Mouse (Mus musculus) liver, embryonic 12.5 days (tissue): ENCODE results near the gene Txndc2. TPM values are rescaled to one million over a fixed set of nuclear protein-coding genes. Genes with fewer than 3 reads are reported as not detected.

Source experiments
- ATAC-seq: fragments of 200-750 bp; cut with Nextera tagmentation; 2 replicates; pipeline ENCODE4 v1.8.0; 2017; ENCODE audit warnings: moderate number of reproducible peaks, mild to moderate bottlenecking, moderate library complexity
- H3K27ac ChIP-seq: fragments of 300-500 bp; sonication (generic); 2 replicates; pipeline ENCODE4 v1.5.1; 2016; ENCODE audit warnings: mild to moderate bottlenecking
- H3K27me3 ChIP-seq: fragments of 300-500 bp; sonication (generic); replicated peaks from 2 replicates; pipeline ENCODE4 v1.6.1; 2016; ENCODE audit warnings: mild to moderate bottlenecking, moderate library complexity
- H3K36me3 ChIP-seq: fragments of 300-500 bp; sonication (generic); 2 replicates; pipeline ENCODE4 v1.6.1; 2016; ENCODE audit warnings: mild to moderate bottlenecking, moderate library complexity
- H3K4me1 ChIP-seq: fragments of 300-500 bp; sonication (generic); 2 replicates; pipeline ENCODE4 v1.6.1; 2016
- H3K4me2 ChIP-seq: fragments of 300-500 bp; sonication (generic); 2 replicates; pipeline ENCODE4 v1.6.1; 2016; ENCODE audit warnings: mild to moderate bottlenecking, moderate library complexity
- H3K4me3 ChIP-seq: fragments of 300-500 bp; sonication (generic); 2 replicates; pipeline ENCODE4 v1.5.1; 2016; ENCODE audit warnings: mild to moderate bottlenecking, moderate library complexity
- H3K9ac ChIP-seq: fragments of 300-500 bp; sonication (generic); 2 replicates; pipeline ENCODE4 v1.6.1; 2016; ENCODE audit warnings: mild to moderate bottlenecking, moderate library complexity
- H3K9me3 ChIP-seq: fragments of 300-500 bp; sonication (generic); replicated peaks from 2 replicates; pipeline ENCODE4 v1.6.1; 2016; ENCODE audit warnings: mild to moderate bottlenecking, moderate library complexity
- WGBS: fragments of 180-500 bp; shearing (Covaris S2); methylation state at CpG from one replicate; pipeline ENCODE4 v1.1.7; 2016; ENCODE audit not compliant: insufficient replicate concordance; 5-methylcytosine and 5-hydroxymethylcytosine counted together
- polyA plus RNA-seq: library from polyadenylated mRNA; unstranded; fragments of >200 nt; fragmentation: Nextera tagmentation; extraction: Ambion mirVana; gene quantifications from 2 replicates; pipeline ENCODE4 v1.2.1, GENCODE M21; 2016

Txndc2 gene
- polyA plus RNA-seq, 1 experiment from 2014 or later, result not detected

DNA sequence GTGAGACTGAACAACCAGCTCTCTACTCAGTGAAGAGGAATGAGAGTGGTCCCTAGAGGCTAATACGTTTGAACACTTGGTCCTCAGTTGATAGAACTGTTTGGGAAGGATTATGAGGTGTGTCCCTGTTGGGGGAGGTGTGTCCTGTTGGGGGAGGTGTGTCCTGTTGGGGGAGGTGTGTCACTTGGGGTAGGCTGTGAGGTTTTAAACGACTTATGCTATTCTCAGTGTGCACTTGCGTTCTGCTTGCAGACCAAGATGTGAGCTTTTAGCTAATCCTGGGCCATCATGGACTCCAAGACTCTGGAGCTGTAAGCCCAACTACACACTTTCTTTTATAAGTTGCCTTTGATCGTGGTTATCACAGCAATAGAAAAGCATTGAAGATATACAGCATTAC is 27.1 kb upstream of the Txndc2 start:
- Histone ChIP-seq H3K27ac (no peak overlapping the region), H3K9ac (no peak overlapping the region), H3K36me3 (no peaks in the 10 kb centered on the region), H3K4me2 (no peak overlapping the region), H3K27me3 (no peaks in the 10 kb centered on the region), H3K4me3 (no peak overlapping the region), H3K9me3 (no peaks in the 10 kb centered on the region), H3K4me1 (peaks cover 20% of the 10 kb centered on the region)
- 72% methylated on average over 4 of the region's 4 CpGs for WGBS
- ATAC-seq, result no peak

DNA sequence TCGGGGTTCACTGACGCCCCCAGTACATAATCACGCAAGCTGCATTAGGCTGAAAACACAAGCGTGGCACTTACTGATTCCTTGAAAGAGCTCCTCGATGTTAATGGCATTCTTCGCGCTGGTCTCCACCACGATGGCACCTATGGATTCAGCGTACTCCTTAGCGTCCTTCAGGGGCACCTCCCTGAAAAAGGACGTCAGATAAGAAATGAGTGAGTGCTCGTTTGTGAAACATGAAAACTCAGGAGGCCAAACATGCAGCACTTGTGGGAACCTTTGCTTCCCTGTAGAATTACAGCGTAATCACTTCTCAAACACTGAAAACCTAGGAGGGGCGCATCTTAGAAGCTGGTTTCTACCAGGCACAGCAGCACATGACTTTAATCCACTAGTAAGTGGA is 25.8 kb upstream of the Txndc2 start:
- no peak for ATAC-seq
- H3K4me1 ChIP-seq, result peaks cover 33% of the 10 kb centered on the region
- H3K27ac ChIP-seq, result no peak overlapping the region
- H3K4me3 ChIP-seq, result no peak overlapping the region
- H3K36me3 ChIP-seq, result no peaks in the 10 kb centered on the region
- no peaks in the 10 kb centered on the region for H3K9me3 ChIP-seq
- no peak overlapping the region for H3K9ac ChIP-seq
- no peak overlapping the region for H3K4me2 ChIP-seq
- no peaks in the 10 kb centered on the region for H3K27me3 ChIP-seq
- 71% methylated on average over 14 of the region's 14 CpGs for WGBS

DNA sequence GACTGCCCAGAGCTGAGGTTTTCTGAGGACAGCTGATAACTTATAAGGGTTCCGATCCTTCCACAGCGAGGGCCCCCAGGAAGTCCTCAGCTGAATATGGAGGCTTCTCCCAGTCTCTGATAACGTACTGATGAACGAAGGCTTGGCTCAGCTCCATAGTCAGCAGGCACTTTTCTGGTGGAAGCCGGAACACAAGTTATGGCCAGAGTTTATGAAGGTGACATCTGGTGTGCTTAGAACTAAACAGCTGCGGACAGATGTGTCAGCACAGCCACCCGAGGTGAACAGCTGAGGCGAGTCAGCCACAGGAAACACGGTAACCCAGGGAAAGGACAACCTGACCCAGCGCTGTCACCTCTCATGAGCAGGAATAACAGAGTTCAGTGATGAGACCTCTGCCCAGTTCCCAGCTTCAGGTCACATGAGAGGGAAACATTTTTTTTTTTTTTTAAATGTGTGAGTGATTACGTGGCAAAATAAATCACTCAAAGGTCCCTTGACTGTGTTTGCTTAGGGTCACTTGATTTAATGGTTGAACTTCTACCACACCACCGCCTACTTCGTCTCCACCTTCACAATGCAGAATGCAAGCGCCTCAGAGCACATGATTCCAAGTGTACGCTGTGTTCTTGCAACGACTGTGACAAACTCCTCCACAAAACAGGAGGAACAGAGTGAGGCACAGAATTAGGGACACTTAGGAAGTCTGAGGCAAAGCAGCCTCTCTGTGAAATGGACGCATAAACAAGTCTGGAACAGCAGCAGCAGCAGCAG is 24.6 kb upstream of the Txndc2 start:
- ATAC-seq, result no peak
- WGBS, result 66% methylated on average over 17 of the region's 17 CpGs
- no peak overlapping the region for H3K4me2 ChIP-seq

DNA sequence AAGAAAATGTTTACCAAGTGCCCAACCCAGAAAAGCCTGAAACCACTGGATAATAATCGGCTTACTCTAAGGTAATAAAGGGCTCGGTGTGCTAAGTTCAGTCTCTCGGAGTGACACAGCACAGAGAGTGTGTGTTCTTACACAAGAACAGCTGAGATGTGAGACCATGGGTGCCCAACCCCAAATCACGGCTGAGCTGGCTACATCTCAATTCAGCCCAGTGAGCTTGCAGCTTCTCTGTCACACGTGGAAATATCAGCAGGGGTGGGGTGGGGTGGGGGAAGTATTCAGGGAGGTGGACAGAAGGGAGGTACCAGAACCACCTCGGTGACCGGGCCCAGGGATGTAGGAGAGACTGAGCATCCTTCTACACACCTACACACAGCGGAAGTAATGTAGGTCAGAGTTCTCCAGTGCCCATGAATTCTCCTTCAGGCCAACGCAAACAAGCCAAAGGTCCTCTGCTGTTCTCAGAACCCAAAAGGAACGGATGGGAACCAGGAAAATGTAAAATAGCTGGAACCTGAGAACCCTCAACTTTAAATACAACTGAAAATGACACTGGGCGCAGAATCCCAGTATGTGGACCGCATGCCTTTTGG is 23.9 kb upstream of the Txndc2 start:
- 72% methylated on average over 12 of the region's 12 CpGs for WGBS
- Histone ChIP-seq H3K27me3 (no peaks in the 10 kb centered on the region), H3K36me3 (no peaks in the 10 kb centered on the region), H3K4me3 (no peak overlapping the region), H3K4me1 (peaks cover 35% of the 10 kb centered on the region), H3K27ac (no peak overlapping the region), H3K4me2 (no peak overlapping the region), H3K9ac (no peak overlapping the region), H3K9me3 (no peaks in the 10 kb centered on the region)
- no peak for ATAC-seq

More for the DNA sequence above, 24.6 kb upstream of the Txndc2 start:
- Histone ChIP-seq H3K9ac (no peak overlapping the region), H3K36me3 (no peaks in the 10 kb centered on the region), H3K9me3 (no peaks in the 10 kb centered on the region), H3K27me3 (no peaks in the 10 kb centered on the region), H3K4me3 (no peak overlapping the region), H3K4me1 (peaks cover 35% of the 10 kb centered on the region), H3K27ac (no peak overlapping the region)

DNA sequence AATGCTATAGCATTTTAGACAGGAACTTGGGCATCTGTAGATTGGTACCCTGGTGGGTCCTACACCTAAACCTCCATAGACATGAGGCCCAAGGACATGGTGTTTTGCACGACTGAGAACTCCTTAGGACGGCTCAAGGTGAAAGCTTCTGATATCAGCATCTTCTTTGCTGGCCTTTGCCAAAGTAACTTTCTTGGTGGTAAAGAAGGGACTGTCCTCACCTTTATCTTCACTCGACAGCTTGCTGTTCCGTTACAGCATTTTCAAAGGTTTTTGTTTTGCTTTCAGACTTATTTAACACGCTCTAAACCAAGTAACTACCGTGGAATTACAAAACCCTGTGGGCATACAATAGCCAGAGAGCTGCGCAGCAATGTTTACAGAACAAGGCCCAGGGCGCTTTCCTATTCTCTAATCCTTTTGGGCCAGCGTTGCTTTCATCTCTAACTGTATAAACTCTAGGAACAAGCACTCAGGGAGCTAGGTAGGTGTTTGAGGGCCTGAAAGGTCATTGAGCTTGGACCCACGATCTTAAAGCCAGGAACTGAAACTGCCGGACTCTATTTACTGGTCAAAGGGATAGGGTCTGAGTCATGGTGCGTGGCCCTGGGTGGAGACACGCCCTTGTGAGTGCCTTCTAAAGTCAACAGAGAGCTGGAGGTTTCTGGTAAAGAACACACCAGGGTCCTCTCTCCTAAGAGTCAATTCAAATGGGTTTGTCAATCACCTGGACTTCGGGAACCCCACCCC is 21.5 kb upstream of the Txndc2 start:
- peak overlapping the region; percentile 82 for H3K27ac ChIP-seq
- 46% methylated on average over 14 of the region's 14 CpGs for WGBS
- no peak overlapping the region for H3K4me3 ChIP-seq

DNA sequence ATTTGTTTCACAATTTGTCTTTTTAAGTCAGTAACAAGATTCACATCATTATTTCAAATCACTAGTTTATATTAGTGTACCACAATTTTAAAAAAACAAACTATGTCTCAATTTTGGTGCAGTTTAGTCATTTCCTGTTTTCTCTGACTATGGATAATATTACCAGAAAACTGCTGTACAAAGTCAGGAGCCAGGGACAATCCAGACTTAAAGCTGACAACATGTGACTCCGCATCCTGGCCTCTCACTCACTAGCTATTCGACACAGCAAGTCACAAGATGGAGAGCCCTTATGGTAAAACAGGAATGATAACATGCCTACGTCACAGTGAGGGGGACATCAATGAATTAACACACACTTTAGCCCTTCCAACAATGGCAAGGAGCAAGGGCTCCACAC is 20.7 kb upstream of the Txndc2 start:
- 76% methylated on average over 3 of the region's 3 CpGs for WGBS
- H3K4me1 ChIP-seq, result peaks cover 36% of the 10 kb centered on the region
- H3K27me3 ChIP-seq, result no peaks in the 10 kb centered on the region
- no peak overlapping the region for H3K4me3 ChIP-seq
- no peak overlapping the region for H3K4me2 ChIP-seq
- no peaks in the 10 kb centered on the region for H3K9me3 ChIP-seq
- ATAC-seq, result no peak
- H3K36me3 ChIP-seq, result no peaks in the 10 kb centered on the region
- no peak overlapping the region for H3K9ac ChIP-seq
- H3K27ac ChIP-seq, result peak overlapping the region; percentile 82; the same call in 1 of the 2 replicates

More for the DNA sequence above, 21.5 kb upstream of the Txndc2 start:
- H3K9ac ChIP-seq, result 0 out of 2 replicates have a peak overlapping the region, but pooled peaks have one; percentile 6
- ATAC-seq, result peak; percentile 87
- peak overlapping the region; percentile 47 for H3K4me2 ChIP-seq
- H3K36me3 ChIP-seq, result no peaks in the 10 kb centered on the region
- H3K27me3 ChIP-seq, result no peaks in the 10 kb centered on the region
- no peaks in the 10 kb centered on the region for H3K9me3 ChIP-seq
- H3K4me1 ChIP-seq, result peaks cover 35% of the 10 kb centered on the region

DNA sequence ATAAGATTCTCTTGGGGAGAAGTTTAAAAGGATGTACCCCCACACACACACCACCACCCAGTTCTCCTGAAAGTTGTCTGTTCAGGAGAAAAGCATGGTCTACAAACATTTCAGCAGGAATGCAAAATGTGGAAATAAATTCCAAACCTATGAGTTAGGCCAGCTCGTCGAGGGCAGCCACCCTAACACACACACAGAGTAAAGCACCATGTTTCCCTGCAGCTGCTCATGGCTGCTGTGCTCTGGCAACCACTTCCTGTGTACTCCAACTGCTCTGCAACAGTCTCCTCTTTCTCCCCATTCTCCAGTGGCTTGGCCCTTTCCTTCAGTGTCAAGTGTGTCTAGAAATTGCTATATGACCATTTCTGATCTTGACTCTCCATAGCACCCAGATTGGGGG is 16.4 kb upstream of the Txndc2 start:
- Histone ChIP-seq H3K4me3 (no peak overlapping the region), H3K9ac (no peak overlapping the region), H3K4me2 (no peak overlapping the region), H3K4me1 (peaks cover 31% of the 10 kb centered on the region), H3K36me3 (no peaks in the 10 kb centered on the region), H3K27ac (no peak overlapping the region), H3K27me3 (no peaks in the 10 kb centered on the region), H3K9me3 (no peaks in the 10 kb centered on the region)
- no peak for ATAC-seq
- 46% methylated on average over 2 of the region's 2 CpGs for WGBS

DNA sequence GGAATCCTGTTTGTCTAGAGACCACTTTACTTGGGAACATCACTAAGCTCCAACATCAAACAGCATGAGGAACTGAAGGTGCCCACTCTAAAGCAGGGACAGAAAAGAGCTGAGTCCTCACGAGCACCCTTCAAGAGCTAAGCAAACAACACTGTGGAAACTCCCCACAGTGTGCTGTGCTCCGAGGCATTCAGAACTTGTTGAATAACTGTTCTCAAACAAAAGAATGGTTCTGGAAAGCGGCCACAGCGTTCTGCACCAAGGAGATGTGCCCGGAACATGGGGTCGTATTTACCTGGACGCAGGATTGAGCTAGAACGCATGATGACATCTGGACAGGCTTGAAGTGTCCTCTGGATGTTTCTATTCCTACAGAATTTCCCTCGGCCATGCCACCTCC is 16.0 kb upstream of the Txndc2 start:
- Histone ChIP-seq H3K9ac (no peak overlapping the region), H3K27me3 (no peaks in the 10 kb centered on the region), H3K9me3 (no peaks in the 10 kb centered on the region), H3K4me1 (peaks cover 27% of the 10 kb centered on the region), H3K36me3 (no peaks in the 10 kb centered on the region), H3K4me2 (no peak overlapping the region), H3K4me3 (no peak overlapping the region), H3K27ac (no peak overlapping the region)
- no peak for ATAC-seq
- WGBS, result 81% methylated on average over 9 of the region's 9 CpGs

DNA sequence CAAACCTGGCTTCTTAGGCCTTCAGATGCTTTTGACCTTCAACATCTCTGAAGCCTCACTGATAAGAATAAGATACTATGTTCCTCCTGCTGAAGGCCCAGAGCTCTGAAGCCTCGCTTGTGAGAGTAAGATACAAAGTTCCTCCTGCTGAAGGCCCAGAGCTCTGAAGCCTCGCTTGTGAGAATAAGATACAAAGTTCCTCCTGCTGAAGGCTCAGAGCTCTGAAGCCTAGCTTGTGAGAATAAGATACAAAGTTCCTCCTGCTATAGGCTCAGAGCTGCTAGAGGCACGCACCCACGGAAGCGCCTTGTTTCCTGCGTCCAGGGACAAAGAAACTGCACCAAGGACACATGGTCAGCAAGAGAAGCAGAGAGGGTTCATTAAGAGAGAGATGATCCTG is 14.8 kb upstream of the Txndc2 start:
- H3K4me2 ChIP-seq, result no peak overlapping the region
- ATAC-seq, result peak; percentile 18; the same call in 1 of the 2 replicates
- H3K36me3 ChIP-seq, result no peaks in the 10 kb centered on the region
- 50% methylated on average over 6 of the region's 6 CpGs for WGBS
- H3K9me3 ChIP-seq, result no peaks in the 10 kb centered on the region
- no peak overlapping the region for H3K4me3 ChIP-seq
- H3K4me1 ChIP-seq, result peaks cover 23% of the 10 kb centered on the region
- H3K27me3 ChIP-seq, result no peaks in the 10 kb centered on the region
- H3K27ac ChIP-seq, result peak overlapping the region; percentile 42
- H3K9ac ChIP-seq, result no peak overlapping the region

DNA sequence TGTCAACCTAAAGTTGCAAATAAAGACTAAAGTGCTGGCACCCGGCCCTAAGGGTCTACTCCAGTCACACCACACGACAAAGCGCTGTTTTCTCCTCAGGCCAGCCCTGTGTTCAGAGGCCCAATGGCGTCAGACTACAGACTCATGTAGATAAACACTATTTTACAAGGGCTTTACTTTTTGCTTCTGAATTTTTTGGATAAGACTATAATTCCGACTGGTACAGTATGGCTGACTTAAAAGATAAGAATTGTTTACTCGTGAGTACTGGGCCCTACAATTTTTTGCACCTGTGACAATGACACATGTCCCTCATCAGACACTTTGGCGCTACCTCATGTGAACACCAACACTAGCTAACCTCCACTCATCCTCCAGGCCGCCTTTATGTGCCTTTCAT is 14.1 kb upstream of the Txndc2 start:
- peak; percentile 67; the same call in 1 of the 2 replicates for ATAC-seq
- peak overlapping the region; percentile 42 for H3K27ac ChIP-seq
- no peak overlapping the region for H3K4me3 ChIP-seq
- no peaks in the 10 kb centered on the region for H3K9me3 ChIP-seq
- no peaks in the 10 kb centered on the region for H3K36me3 ChIP-seq
- H3K4me1 ChIP-seq, result peaks cover 23% of the 10 kb centered on the region
- 52% methylated on average over 8 of the region's 8 CpGs for WGBS
- no peak overlapping the region for H3K9ac ChIP-seq
- H3K27me3 ChIP-seq, result no peaks in the 10 kb centered on the region
- no peak overlapping the region for H3K4me2 ChIP-seq

DNA sequence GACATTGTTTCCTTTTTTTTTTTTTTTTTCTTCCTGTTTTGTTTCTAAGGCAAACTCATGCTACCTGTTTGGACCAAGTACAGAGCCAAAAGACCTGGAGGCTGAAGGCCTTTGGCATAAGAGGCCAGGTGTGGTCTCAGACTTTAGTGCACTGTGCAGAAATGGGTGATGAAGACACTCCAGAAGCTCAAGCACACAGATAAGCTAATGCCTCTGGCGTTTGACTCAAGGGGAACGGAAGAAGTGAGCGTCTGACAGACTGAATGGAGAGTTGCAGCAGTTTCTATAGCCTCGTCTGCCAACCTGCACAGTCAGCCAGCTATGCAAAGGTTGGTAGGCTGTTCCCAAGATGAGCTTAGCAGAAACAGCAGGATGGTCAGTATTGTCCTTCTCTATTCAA is 13.6 kb upstream of the Txndc2 start:
- Histone ChIP-seq H3K4me1 (peaks cover 23% of the 10 kb centered on the region), H3K9me3 (no peaks in the 10 kb centered on the region), H3K27me3 (no peaks in the 10 kb centered on the region), H3K36me3 (no peaks in the 10 kb centered on the region), H3K9ac (no peak overlapping the region), H3K4me3 (no peak overlapping the region), H3K4me2 (no peak overlapping the region), H3K27ac (peak overlapping the region; percentile 8; the same call in 1 of the 2 replicates)
- WGBS, result 57% methylated on average over 4 of the region's 4 CpGs
- ATAC-seq, result no peak

DNA sequence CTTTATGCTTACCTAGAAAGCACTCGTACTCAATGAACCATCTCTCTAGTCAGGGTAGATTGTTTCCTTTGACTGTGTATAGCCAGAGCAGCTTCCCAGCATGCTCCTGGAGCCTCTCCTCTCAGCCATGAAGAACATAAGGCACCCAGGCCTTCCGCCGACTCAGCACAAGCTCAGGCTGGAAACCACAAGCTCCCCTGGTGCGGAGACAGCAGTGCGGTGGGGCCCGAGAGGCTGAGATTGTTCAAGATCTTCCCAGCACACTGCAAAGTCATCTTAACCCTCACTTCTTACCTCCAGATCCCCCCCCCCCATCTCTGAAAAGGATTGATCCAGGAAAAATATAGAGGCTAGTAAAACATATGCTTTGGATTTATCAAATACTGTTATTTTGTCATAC is 8.6 kb upstream of the Txndc2 start:
- Histone ChIP-seq H3K9ac (no peak overlapping the region), H3K4me3 (no peak overlapping the region), H3K9me3 (no peaks in the 10 kb centered on the region), H3K4me2 (no peak overlapping the region), H3K27me3 (no peaks in the 10 kb centered on the region), H3K36me3 (no peaks in the 10 kb centered on the region), H3K27ac (no peak overlapping the region), H3K4me1 (peaks cover 1% of the 10 kb centered on the region; the same call in 1 of the 2 replicates)
- WGBS, result 59% methylated on average over 6 of the region's 6 CpGs
- no peak for ATAC-seq
